Mouse (Mus musculus) forebrain, postnatal 0 days (tissue): ENCODE measurements around the gene Rimbp2. TPM values are rescaled to one million over a fixed set of nuclear protein-coding genes. Genes with fewer than 3 reads are reported as not detected.

Experiments
- ATAC-seq: fragments of 200-750 bp; cut with Nextera tagmentation; 2 replicates; pipeline ENCODE4 v1.8.0; 2017; ENCODE audit warnings: mild to moderate bottlenecking, moderate library complexity
- DNase-seq: peaks from one replicate; pipeline ENCODE4 v3.0.0-alpha.2; 2015
- H3K27ac ChIP-seq: fragments of 300-500 bp; sonication (generic); 2 replicates; pipeline ENCODE4 v1.5.1; 2014; ENCODE audit warnings: low read depth, mild to moderate bottlenecking, antibody characterized with exemption, low read length, moderate library complexity, mixed read lengths
- H3K27me3 ChIP-seq: fragments of 300-500 bp; sonication (generic); 2 replicates; pipeline ENCODE4 v1.6.1; 2014; ENCODE audit warnings: mild to moderate bottlenecking, low read length, mixed read lengths; ENCODE audit not compliant: insufficient read depth
- H3K36me3 ChIP-seq: fragments of 300-500 bp; sonication (generic); 2 replicates; pipeline ENCODE4 v1.6.1; 2014; ENCODE audit warnings: mild to moderate bottlenecking, moderate library complexity; ENCODE audit not compliant: insufficient read depth
- H3K4me1 ChIP-seq: fragments of 300-500 bp; sonication (generic); 2 replicates; pipeline ENCODE4 v1.6.1; 2014; ENCODE audit warnings: antibody characterized with exemption; ENCODE audit not compliant: insufficient read depth
- H3K4me2 ChIP-seq: fragments of 300-500 bp; sonication (generic); 2 replicates; pipeline ENCODE4 v1.6.1; 2014; ENCODE audit warnings: low read depth, mild to moderate bottlenecking, moderate library complexity
- H3K4me3 ChIP-seq: fragments of 300-500 bp; sonication (generic); 2 replicates; pipeline ENCODE4 v1.5.1; 2014; ENCODE audit warnings: low read depth, low read length, mixed read lengths
- H3K9ac ChIP-seq: fragments of 300-500 bp; sonication (generic); 2 replicates; pipeline ENCODE4 v1.6.1; 2014; ENCODE audit warnings: mild to moderate bottlenecking
- H3K9me3 ChIP-seq: fragments of 300-500 bp; sonication (generic); 2 replicates; pipeline ENCODE4 v1.6.1; 2016; ENCODE audit warnings: low read length
- CTCF ChIP-seq: sonication (generic); IDR thresholded peaks from 2 replicates; pipeline ENCODE4 v1.5.1; 2016; ENCODE audit warnings: antibody characterized with exemption, control low read depth, low read depth
- WGBS: fragments of 180-500 bp; shearing (Covaris S2); extraction: QIAGEN DNeasy Blood & Tissue Kit; methylation state at CpG from one replicate; pipeline ENCODE4 v1.1.7; 2014; 5-methylcytosine and 5-hydroxymethylcytosine counted together
- polyA plus RNA-seq: library from polyadenylated mRNA; unstranded; fragments of >200 nt; fragmentation: Nextera tagmentation; extraction: Ambion mirVana; gene quantifications from 2 replicates; pipeline ENCODE4 v1.2.1, GENCODE M21; 2015
- total RNA-seq: library from RNA; depleted of rRNA; stranded (reverse); fragments of >200 nt; gene quantifications from 2 replicates; pipeline ENCODE4 v1.2.3, GENCODE M21; 2014; rRNA removed

The Rimbp2 gene
- total and polyA plus RNA-seq, 2 experiments from 2014 or later = 4.6 to 25.6 TPM

GRCm38 (mm10) chr5:128715171-128715570, 238.1 kb downstream of the Rimbp2 start:
- no peak for ATAC-seq
- no peak overlapping the region for H3K4me3 ChIP-seq
- no peak for DNase-seq
- H3K4me2 ChIP-seq = no peak overlapping the region
- no peak for TF ChIP-seq CTCF
- 83% methylated on average over 16 of the region's 16 CpGs for WGBS
- no peaks in the 10 kb centered on the region for H3K36me3 ChIP-seq
- H3K27me3 ChIP-seq = no peaks in the 10 kb centered on the region
- no peaks in the 10 kb centered on the region for H3K9me3 ChIP-seq
- no peak overlapping the region for H3K27ac ChIP-seq
- H3K4me1 ChIP-seq = no peaks in the 10 kb centered on the region
- H3K9ac ChIP-seq = no peak overlapping the region

GRCm38 (mm10) chr5:128711847-128712246, 241.4 kb downstream of the Rimbp2 start:
- no peak for ATAC-seq
- Histone ChIP-seq H3K9me3 (no peaks in the 10 kb centered on the region), H3K36me3 (no peaks in the 10 kb centered on the region), H3K27me3 (no peaks in the 10 kb centered on the region), H3K27ac (no peak overlapping the region), H3K9ac (no peak overlapping the region), H3K4me2 (no peak overlapping the region), H3K4me3 (no peak overlapping the region), H3K4me1 (no peaks in the 10 kb centered on the region)
- DNase-seq = peak; percentile 21
- WGBS = 88% methylated on average over 6 of the region's 6 CpGs
- peak; percentile 58 for TF ChIP-seq CTCF

GRCm38 (mm10) chr5:128710596-128710995, 242.7 kb downstream of the Rimbp2 start:
- TF ChIP-seq CTCF = no peak
- ATAC-seq (no peak), DNase-seq (no peak)
- 23% methylated on average over 8 of the region's 8 CpGs for WGBS
- H3K4me2 ChIP-seq = no peak overlapping the region
- H3K27ac ChIP-seq = no peak overlapping the region
- H3K27me3 ChIP-seq = no peaks in the 10 kb centered on the region
- H3K4me3 ChIP-seq = no peak overlapping the region
- H3K36me3 ChIP-seq = no peaks in the 10 kb centered on the region
- no peaks in the 10 kb centered on the region for H3K4me1 ChIP-seq
- no peaks in the 10 kb centered on the region for H3K9me3 ChIP-seq
- H3K9ac ChIP-seq = no peak overlapping the region

- DNase-seq (no peak), ATAC-seq (peak; percentile 45; the same call in 1 of the 2 replicates)
- Histone ChIP-seq H3K4me1 (no peaks in the 10 kb centered on the region), H3K9me3 (no peaks in the 10 kb centered on the region), H3K36me3 (no peaks in the 10 kb centered on the region), H3K4me3 (no peak overlapping the region), H3K27me3 (no peaks in the 10 kb centered on the region), H3K9ac (no peak overlapping the region), H3K4me2 (no peak overlapping the region), H3K27ac (no peak overlapping the region)
- WGBS = 57% methylated on average over 5 of the region's 5 CpGs
- TF ChIP-seq CTCF = no peak
These were observed 244.4 kb downstream of the Rimbp2 start for GRCm38 (mm10) chr5:128708929-128709328.

Other genes starting within 250 kb of the Rimbp2 start
- gene Stx2, start 55.1 kb upstream of the Rimbp2 start, total RNA-seq = 17.4 and 18.5 TPM in 2 replicates
- gene Stx2, start 55.1 kb upstream of the Rimbp2 start, polyA plus RNA-seq = 9.4 and 12.5 TPM in 2 replicates
- 258 and 312 TPM in 2 replicates for gene Ran, start 66.6 kb upstream of the Rimbp2 start, total RNA-seq
- gene Ran, start 66.6 kb upstream of the Rimbp2 start, polyA plus RNA-seq = 330 and 336 TPM in 2 replicates
- gene Adgrd1, start 143.3 kb upstream of the Rimbp2 start, total RNA-seq = 0.46 and 1.0 TPM in 2 replicates
- 0.19 and 0.22 TPM in 2 replicates for gene Adgrd1, start 143.3 kb upstream of the Rimbp2 start, polyA plus RNA-seq